Mouse (Mus musculus) small intestine, adult 2 months (tissue): ENCODE measurements around the gene Elk4. TPM values are rescaled to one million over a fixed set of nuclear protein-coding genes. Genes with fewer than 3 reads are reported as not detected.

ENCODE experiments used
- H3K27ac ChIP-seq: fragments of 200-500 bp; 2 replicates; pipeline ENCODE4 v1.5.1; 2012; ENCODE audit warnings: low read depth, low read length, control low read depth, inconsistent platforms; ENCODE audit not compliant: insufficient read depth
- H3K27me3 ChIP-seq: fragments of 200-500 bp; 2 replicates; pipeline ENCODE4 v1.6.1; 2012; ENCODE audit warnings: mild to moderate bottlenecking, moderate library complexity, low read length, inconsistent platforms; ENCODE audit not compliant: control insufficient read depth, insufficient read depth
- H3K36me3 ChIP-seq: fragments of 200-500 bp; 2 replicates; pipeline ENCODE4 v1.6.1; 2012; ENCODE audit warnings: mild to moderate bottlenecking, low read length, control low read depth, inconsistent platforms; ENCODE audit not compliant: control insufficient read depth, insufficient read depth
- H3K4me1 ChIP-seq: fragments of 200-500 bp; 2 replicates; pipeline ENCODE4 v1.6.1; 2012; ENCODE audit warnings: low read length, inconsistent platforms, mixed read lengths; ENCODE audit not compliant: control insufficient read depth, insufficient read depth, insufficient read length
- H3K4me3 ChIP-seq: fragments of 200-500 bp; 2 replicates; pipeline ENCODE4 v1.5.1; 2012; ENCODE audit warnings: low read depth, mild to moderate bottlenecking, control low read depth, inconsistent platforms, low read length, moderate library complexity
- CTCF ChIP-seq: fragments of 200-500 bp; IDR thresholded peaks from 2 replicates; pipeline ENCODE4 v1.5.1; 2012; ENCODE audit warnings: low read depth, mild to moderate bottlenecking, control low read depth, inconsistent platforms, low read length, moderate library complexity, mixed read lengths; ENCODE audit not compliant: insufficient replicate concordance, insufficient read length; ENCODE audit errors: extremely low read depth
- POLR2A ChIP-seq: fragments of 200-500 bp; IDR thresholded peaks from 2 replicates; pipeline ENCODE4 v1.6.1; 2012; ENCODE audit warnings: low read depth, mild to moderate bottlenecking, control low read depth, inconsistent platforms, low read length, moderate library complexity
- WGBS: fragments of 180-500 bp; shearing (Covaris S2); methylation state at CpG from one replicate; pipeline ENCODE4 v1.1.7; 2018; 5-methylcytosine and 5-hydroxymethylcytosine counted together
- polyA plus RNA-seq: library from polyadenylated mRNA; depleted of rRNA; stranded (reverse); fragments of >200 nt; gene quantifications from 2 replicates; pipeline ENCODE4 v1.2.3, GENCODE M21; 2012

Gene Elk4
- polyA plus RNA-seq, 1 experiment, result 16.6 TPM

- no peak overlapping the region for H3K27ac ChIP-seq
- peaks cover 7% of the 10 kb centered on the region; the same call in 1 of the 2 replicates for H3K4me1 ChIP-seq
- no peak overlapping the region for H3K4me3 ChIP-seq
- 73% methylated on average over 15 of the region's 15 CpGs for WGBS
- TF ChIP-seq POLR2A, result no peak
- TF ChIP-seq CTCF, result no peak
- H3K36me3 ChIP-seq, result no peaks in the 10 kb centered on the region
- H3K27me3 ChIP-seq, result no peaks in the 10 kb centered on the region
Measured at GRCm38 (mm10) chr1:131987432-131987831, 20.0 kb upstream of the Elk4 start.

GRCm38 (mm10) chr1:131989476-131989875 is 17.9 kb upstream of the Elk4 start:
- H3K27me3 ChIP-seq, result no peaks in the 10 kb centered on the region
- no peak overlapping the region for H3K4me3 ChIP-seq
- H3K36me3 ChIP-seq, result no peaks in the 10 kb centered on the region
- H3K4me1 ChIP-seq, result peaks cover 11% of the 10 kb centered on the region; the same call in 1 of the 2 replicates
- no peak overlapping the region for H3K27ac ChIP-seq
- WGBS, result 74% methylated on average over 4 of the region's 4 CpGs
- no peak for TF ChIP-seq CTCF
- no peak for TF ChIP-seq POLR2A

- 84% methylated on average over 9 of the region's 9 CpGs for WGBS
- no peaks in the 10 kb centered on the region for H3K36me3 ChIP-seq
- H3K4me3 ChIP-seq, result no peak overlapping the region
- no peaks in the 10 kb centered on the region for H3K27me3 ChIP-seq
- H3K4me1 ChIP-seq, result peaks cover 11% of the 10 kb centered on the region; the same call in 1 of the 2 replicates
- TF ChIP-seq CTCF (no peak), POLR2A (no peak)
- H3K27ac ChIP-seq, result no peak overlapping the region
Measured at GRCm38 (mm10) chr1:131990083-131990760, 17.2 kb upstream of the Elk4 start.

GRCm38 (mm10) chr1:131992561-131993001 is 14.8 kb upstream of the Elk4 start:
- Histone ChIP-seq H3K4me3 (no peak overlapping the region), H3K27ac (peak overlapping the region; percentile 37; the same call in 1 of the 2 replicates), H3K27me3 (no peaks in the 10 kb centered on the region), H3K4me1 (peaks cover 11% of the 10 kb centered on the region; the same call in 1 of the 2 replicates), H3K36me3 (no peaks in the 10 kb centered on the region)
- TF ChIP-seq POLR2A (no peak), CTCF (no peak)
- 53% methylated on average over 7 of the region's 7 CpGs for WGBS

- 0 out of 2 replicates have a peak overlapping the region, but pooled peaks have one; percentile 3 for H3K27ac ChIP-seq
- peaks cover 11% of the 10 kb centered on the region; the same call in 1 of the 2 replicates for H3K4me1 ChIP-seq
- 69% methylated on average over 12 of the region's 12 CpGs for WGBS
- no peak for TF ChIP-seq POLR2A
- TF ChIP-seq CTCF, result no peak
- no peaks in the 10 kb centered on the region for H3K36me3 ChIP-seq
- no peaks in the 10 kb centered on the region for H3K27me3 ChIP-seq
- H3K4me3 ChIP-seq, result no peak overlapping the region
Measured at GRCm38 (mm10) chr1:131993169-131994040, 14.0 kb upstream of the Elk4 start.

GRCm38 (mm10) chr1:131995062-131995461 is 12.3 kb upstream of the Elk4 start:
- WGBS, result 35% methylated on average over 4 of the region's 4 CpGs
- Histone ChIP-seq H3K27ac (no peak overlapping the region), H3K4me3 (no peak overlapping the region), H3K36me3 (no peaks in the 10 kb centered on the region), H3K27me3 (no peaks in the 10 kb centered on the region), H3K4me1 (peaks cover 11% of the 10 kb centered on the region; the same call in 1 of the 2 replicates)
- TF ChIP-seq POLR2A, result no peak
- no peak for TF ChIP-seq CTCF

GRCm38 (mm10) chr1:132000506-132000905 is 6.9 kb upstream of the Elk4 start:
- Histone ChIP-seq H3K4me1 (no peaks in the 10 kb centered on the region), H3K4me3 (no peak overlapping the region), H3K27me3 (no peaks in the 10 kb centered on the region), H3K36me3 (no peaks in the 10 kb centered on the region), H3K27ac (no peak overlapping the region)
- TF ChIP-seq CTCF (peak; percentile 40; the same call in 1 of the 2 replicates), POLR2A (no peak)
